In the genomic region with DNA sequence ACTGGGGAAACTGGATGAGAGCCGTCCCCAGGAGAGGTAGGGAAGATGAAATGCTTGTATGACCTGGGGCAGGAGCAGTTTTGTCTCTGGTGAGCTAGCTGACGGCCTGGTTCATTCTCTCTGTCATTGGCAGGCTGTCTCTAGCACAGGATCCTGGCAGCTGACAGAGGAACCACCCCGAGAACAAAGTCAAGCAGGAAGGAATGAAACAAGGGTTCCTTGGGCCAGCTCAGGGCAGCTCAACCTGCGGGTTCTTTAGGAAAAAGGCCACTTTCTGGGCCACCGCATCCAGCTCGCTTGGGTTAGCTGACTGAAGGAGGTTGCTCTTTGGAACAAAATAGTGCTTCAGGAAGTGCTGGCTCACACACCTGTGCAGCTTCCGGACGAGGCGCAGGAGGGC, we compare ENCODE assay signal across 17 mouse cellular contexts. TPM values are rescaled to one million over a fixed set of nuclear protein-coding genes. Genes with fewer than 3 reads are reported as not detected.
DNase-seq lines count a peak whose midpoint lies in the region; TF ChIP-seq lines count a peak whose summit lies in the region.
"Had no signal": no experiment of that assay in that cellular context is flagged by ENCODE, and none has a peak within 500 bp of the region (broad histone marks: within the 10 kb centered on the region; RNA-seq: fewer than 3 reads in every experiment).

No protein-coding gene starts in this region.

- no peaks in the 10 kb centered on the region for H3K4me1 ChIP-seq in kidney, adult 2 months (ENCODE audit: control insufficient read depth, insufficient read depth, low read length)
- H3K4me1 ChIP-seq: embryonic facial prominence, embryonic 10.5 days; embryonic facial prominence, embryonic 12.5 days; forebrain, embryonic 13.5 days; forebrain, embryonic 15.5 days had no signal

- peak; percentile 58 for DNase-seq in kidney, adult 2 months
- DNase-seq in kidney, adult 18-20 months: no peak
- peak; percentile 38 to 40 for DNase-seq in kidney, postnatal 36 days
- DNase-seq in kidney, postnatal 14 days: no peak
- no peak for DNase-seq in cerebellum, adult 11 months
- DNase-seq: adrenal gland, adult 2 months; adrenal gland, postnatal 10 days; adrenal gland, postnatal 25 days; cerebellum, adult 11-12 months; cerebellum, adult 2 months; cerebellum, adult 9-10 months; cerebellum, postnatal 25 days; forebrain, postnatal 0 days had no signal

- H3K27ac ChIP-seq in kidney, adult 2 months (ENCODE audit: insufficient read depth, low read depth, low read length): no peak overlapping the region
- H3K27ac ChIP-seq: embryonic facial prominence, embryonic 10.5 days; embryonic facial prominence, embryonic 12.5 days; forebrain, embryonic 13.5 days; forebrain, embryonic 15.5 days had no signal

- H3K27me3 ChIP-seq in kidney, adult 2 months (replicated peaks; ENCODE audit: control insufficient read depth, insufficient read depth, low read length): no peaks in the 10 kb centered on the region
- H3K27me3 ChIP-seq: embryonic facial prominence, embryonic 12.5 days; forebrain, embryonic 13.5 days; forebrain, embryonic 15.5 days had no signal

- H3K36me3 ChIP-seq in kidney, adult 2 months (ENCODE audit: control insufficient read depth, insufficient read depth, low read length): no peaks in the 10 kb centered on the region
- H3K36me3 ChIP-seq: embryonic facial prominence, embryonic 12.5 days; forebrain, embryonic 15.5 days had no signal

- 79% methylated on average over 9 of the region's 9 CpGs for WGBS in kidney, adult 2 months

- no peak overlapping the region for H3K4me3 ChIP-seq in kidney, adult 2 months (ENCODE audit: insufficient read depth, low read depth, low read length)
- H3K4me3 ChIP-seq: embryonic facial prominence, embryonic 10.5 days; embryonic facial prominence, embryonic 12.5 days; forebrain, embryonic 13.5 days; forebrain, embryonic 15.5 days had no signal

- TF ChIP-seq POLR2A in kidney, adult 2 months (IDR thresholded peaks at IDR 0.05; ENCODE audit: low read depth, low read length): no peak

- TF ChIP-seq CTCF in kidney, adult 2 months (conservative IDR thresholded peaks at IDR 0.05; ENCODE audit: insufficient read depth, insufficient read length, low read depth, low read length): no peak

RNA-seq across cellular contexts. Expression of gene Mab21l3, which starts 34.0 kb away (rescaled TPM):
- polyA plus RNA-seq in kidney, adult 2 months (2012; rRNA removed): 1.8 TPM in 2 replicates

Comparison
In these comparisons a context has a peak if more than half of its experiments do, and no peak if none do; other contexts are left out.
1. DNase-seq: peak in kidney, adult 2 months (single experiment) and kidney, postnatal 36 days (2 of 2); none in kidney, adult 18-20 months (single experiment), kidney, postnatal 14 days (single experiment) and cerebellum, adult 11 months (single experiment).